Mouse (Mus musculus): ENCODE measurements around the gene Slc22a18. TPM values are rescaled to one million over a fixed set of nuclear protein-coding genes. Genes with fewer than 3 reads are reported as not detected.

The Slc22a18 gene
- total and polyA plus RNA-seq, 2 experiments from 2014 or later = 0.71 to 1.7 TPM

GRCm38 (mm10) chr7:143493616-143494126, 20.1 kb downstream of the Slc22a18 start:
- Histone ChIP-seq H3K4me3 (ENCODE audit: low read depth, low read length) (no peak overlapping the region), H3K4me2 (ENCODE audit: low read depth) (no peak overlapping the region), H3K4me1 (ENCODE audit: insufficient read depth) (no peaks in the 10 kb centered on the region), H3K9me3 (ENCODE audit: low read length) (no peaks in the 10 kb centered on the region), H3K9ac (no peak overlapping the region), H3K27me3 (ENCODE audit: insufficient read depth, low read length) (no peaks in the 10 kb centered on the region), H3K36me3 (ENCODE audit: insufficient read depth) (no peaks in the 10 kb centered on the region), H3K27ac (ENCODE audit: low read depth, low read length) (no peak overlapping the region)
- 89% methylated on average over 6 of the region's 6 CpGs for WGBS
- ATAC-seq = no peak
- TF ChIP-seq CTCF (IDR thresholded peaks at IDR 0.05; ENCODE audit: low read depth) = no peak
- DNase-seq = no peak

- Histone ChIP-seq H3K4me3 (ENCODE audit: low read depth, low read length) (no peak overlapping the region), H3K36me3 (ENCODE audit: insufficient read depth) (no peaks in the 10 kb centered on the region), H3K27ac (ENCODE audit: low read depth, low read length) (no peak overlapping the region), H3K9ac (no peak overlapping the region), H3K4me2 (ENCODE audit: low read depth) (no peak overlapping the region), H3K4me1 (ENCODE audit: insufficient read depth) (no peaks in the 10 kb centered on the region), H3K9me3 (ENCODE audit: low read length) (no peaks in the 10 kb centered on the region), H3K27me3 (ENCODE audit: insufficient read depth, low read length) (peaks cover 11% of the 10 kb centered on the region)
- no peak for DNase-seq
- TF ChIP-seq CTCF (IDR thresholded peaks at IDR 0.05; ENCODE audit: low read depth) = no peak
- no peak for ATAC-seq
- WGBS = 77% methylated on average over 8 of the region's 8 CpGs
Measured at GRCm38 (mm10) chr7:143495104-143495961, 21.8 kb downstream of the Slc22a18 start.

- 89% methylated on average over 4 of the region's 4 CpGs for WGBS
- H3K27me3 ChIP-seq (ENCODE audit: insufficient read depth, low read length) = peaks cover 38% of the 10 kb centered on the region
- ATAC-seq (no peak), DNase-seq (no peak)
- no peaks in the 10 kb centered on the region for H3K9me3 ChIP-seq (ENCODE audit: low read length)
- H3K9ac ChIP-seq = no peak overlapping the region
- H3K4me3 ChIP-seq (ENCODE audit: low read depth, low read length) = no peak overlapping the region
- H3K4me2 ChIP-seq (ENCODE audit: low read depth) = no peak overlapping the region
- no peak for TF ChIP-seq CTCF (IDR thresholded peaks at IDR 0.05; ENCODE audit: low read depth)
- peaks cover 3% of the 10 kb centered on the region; the same call in 1 of the 2 replicates for H3K4me1 ChIP-seq (ENCODE audit: insufficient read depth)
- no peaks in the 10 kb centered on the region for H3K36me3 ChIP-seq (ENCODE audit: insufficient read depth)
- no peak overlapping the region for H3K27ac ChIP-seq (ENCODE audit: low read depth, low read length)
Measured at GRCm38 (mm10) chr7:143498584-143498983, 25.0 kb downstream of the Slc22a18 start.

- WGBS = 47% methylated on average over 2 of the region's 2 CpGs
- peaks cover 45% of the 10 kb centered on the region for H3K27me3 ChIP-seq (ENCODE audit: insufficient read depth, low read length)
Measured at GRCm38 (mm10) chr7:143500912-143501311, 27.4 kb downstream of the Slc22a18 start.

GRCm38 (mm10) chr7:143501643-143502417, 28.3 kb downstream of the Slc22a18 start:
- DNase-seq (peak; percentile 62), ATAC-seq (0 out of 2 replicates have a peak, but pooled peaks have one; percentile 37)
- WGBS = 4% methylated on average over 55 of the region's 55 CpGs
- H3K27me3 ChIP-seq (ENCODE audit: insufficient read depth, low read length) = peaks cover 45% of the 10 kb centered on the region
- H3K4me3 ChIP-seq (ENCODE audit: low read depth, low read length) = peak overlapping the region; percentile 39
- H3K9ac ChIP-seq = peak overlapping the region; percentile 28; the same call in 1 of the 2 replicates
- H3K4me2 ChIP-seq (ENCODE audit: low read depth) = peak overlapping the region; percentile 61
- H3K27ac ChIP-seq (ENCODE audit: low read depth, low read length) = no peak overlapping the region
- H3K9me3 ChIP-seq (ENCODE audit: low read length) = no peaks in the 10 kb centered on the region
- no peaks in the 10 kb centered on the region for H3K36me3 ChIP-seq (ENCODE audit: insufficient read depth)
- TF ChIP-seq CTCF (IDR thresholded peaks at IDR 0.05; ENCODE audit: low read depth) = no peak
- peaks cover 3% of the 10 kb centered on the region; the same call in 1 of the 2 replicates for H3K4me1 ChIP-seq (ENCODE audit: insufficient read depth)

More at GRCm38 (mm10) chr7:143500912-143501311, 27.4 kb downstream of the Slc22a18 start:
- Histone ChIP-seq H3K4me2 (ENCODE audit: low read depth) (no peak overlapping the region), H3K9me3 (ENCODE audit: low read length) (no peaks in the 10 kb centered on the region), H3K9ac (no peak overlapping the region), H3K27ac (ENCODE audit: low read depth, low read length) (no peak overlapping the region), H3K4me3 (ENCODE audit: low read depth, low read length) (no peak overlapping the region), H3K4me1 (ENCODE audit: insufficient read depth) (peaks cover 3% of the 10 kb centered on the region; the same call in 1 of the 2 replicates), H3K36me3 (ENCODE audit: insufficient read depth) (no peaks in the 10 kb centered on the region)
- TF ChIP-seq CTCF (IDR thresholded peaks at IDR 0.05; ENCODE audit: low read depth) = no peak
- DNase-seq (no peak), ATAC-seq (no peak)

- Histone ChIP-seq H3K4me1 (ENCODE audit: insufficient read depth) (peaks cover 3% of the 10 kb centered on the region; the same call in 1 of the 2 replicates), H3K9me3 (ENCODE audit: low read length) (no peaks in the 10 kb centered on the region), H3K9ac (peak within 1 kb of the TSS; percentile 28; the same call in 1 of the 2 replicates), H3K4me3 (ENCODE audit: low read depth, low read length) (peak within 1 kb of the TSS; percentile 39), H3K27me3 (ENCODE audit: insufficient read depth, low read length) (peaks cover 45% of the 10 kb centered on the region), H3K4me2 (ENCODE audit: low read depth) (peak within 1 kb of the TSS; percentile 61), H3K36me3 (ENCODE audit: insufficient read depth) (no peaks in the 10 kb centered on the region), H3K27ac (ENCODE audit: low read depth, low read length) (no peak within 1 kb of the TSS)
- WGBS = 4% methylated on average over 51 of the region's 51 CpGs
- ATAC-seq (no peak), DNase-seq (no peak)
- no peak for TF ChIP-seq CTCF (IDR thresholded peaks at IDR 0.05; ENCODE audit: low read depth)
Measured at GRCm38 (mm10) chr7:143502418-143503200, 29.1 kb downstream of the Slc22a18 start, which contains the start of gene Phlda2. TSS of gene Phlda2 (minus strand) at chr7:143503150.
